8 mouse cellular contexts compared by ENCODE assay signal in genomic region chr17:24896241-24896992, GRCm38 (mm10). TPM values are rescaled to one million over a fixed set of nuclear protein-coding genes. Genes with fewer than 3 reads are reported as not detected.
DNase-seq lines count a peak whose midpoint lies in the region; ATAC-seq and TF ChIP-seq lines count a peak whose summit lies in the region.

Nme3 (plus strand) TSS chr17:24896500.

- no peaks in the 10 kb centered on the region for H3K9me3 ChIP-seq in CH12.LX (replicated peaks; ENCODE audit: low read length)
- no peaks in the 10 kb centered on the region for H3K9me3 ChIP-seq in erythroblast, embryonic 14.5 days (ENCODE audit: control insufficient read depth, low read length)
- no peaks in the 10 kb centered on the region for H3K9me3 ChIP-seq in heart, embryonic 14.5 days (ENCODE audit: control insufficient read depth, low read length)
- no peaks in the 10 kb centered on the region for H3K9me3 ChIP-seq in liver, embryonic 15.5 days (replicated peaks)
- H3K9me3 ChIP-seq in neural tube, embryonic 12.5 days: no peaks in the 10 kb centered on the region
- H3K9me3 ChIP-seq in stomach, postnatal 0 days (ENCODE audit: control insufficient read depth, low read length): no peaks in the 10 kb centered on the region

- TF ChIP-seq RAD21 in CH12.LX (IDR thresholded peaks at IDR 0.05; ENCODE audit: low read depth, low read length): no peak

- peak; percentile 45; the same call in 1 of the 2 replicates for ATAC-seq in heart, embryonic 14.5 days (ENCODE audit: insufficient number of reproducible peaks, insufficient read depth, low FRiP score, low read depth)
- peak; percentile 73 for ATAC-seq in liver, embryonic 15.5 days (ENCODE audit: insufficient read depth)
- peak; percentile 65 for ATAC-seq in neural tube, embryonic 12.5 days (ENCODE audit: low FRiP score, low read depth)
- ATAC-seq in stomach, postnatal 0 days (ENCODE audit: low FRiP score, low TSS enrichment): peak; percentile 67

- in situ Hi-C loops in CH12.LX (cut with MboI; ENCODE audit: low pct_ligation_motif_present, low pct_unique_long_range_greater_than_20kb, low sequenced_read_pairs): no loop called here

- peaks cover 12 to 54% of the 10 kb centered on the region in 2 experiments for H3K4me1 ChIP-seq in CH12.LX (ENCODE audit: control insufficient read depth in 1 of 2, insufficient read depth in 2 of 2)
- peaks cover 6% of the 10 kb centered on the region for H3K4me1 ChIP-seq in brown adipose tissue, adult 24 weeks (ENCODE audit: control insufficient read depth, insufficient read depth, insufficient read length, low read length)
- H3K4me1 ChIP-seq in erythroblast, embryonic 14.5 days (ENCODE audit: control insufficient read depth): peaks cover 83% of the 10 kb centered on the region
- H3K4me1 ChIP-seq in heart, embryonic 14.5 days (ENCODE audit: control insufficient read depth in 2 of 2, insufficient read depth in 2 of 2, low read length in 2 of 2): peaks cover 13 to 36% of the 10 kb centered on the region in 2 experiments
- H3K4me1 ChIP-seq in liver, embryonic 15.5 days (replicated peaks): peaks cover 63% of the 10 kb centered on the region
- H3K4me1 ChIP-seq in neural tube, embryonic 12.5 days: peaks cover 38% of the 10 kb centered on the region
- peaks cover 5% of the 10 kb centered on the region for H3K4me1 ChIP-seq in stomach, postnatal 0 days (replicated peaks; ENCODE audit: control insufficient read depth, insufficient read depth)

- TF ChIP-seq EP300 in CH12.LX (IDR thresholded peaks at IDR 0.05; ENCODE audit: low read length): no peak
- TF ChIP-seq EP300 in stomach, postnatal 0 days (optimal IDR thresholded peaks at IDR 0.05): no peak

- peak within 1 kb of the TSS; percentile 91 for H3K4me2 ChIP-seq in CH12.LX (ENCODE audit: insufficient read depth, low read depth, poor library complexity, severe bottlenecking)
- H3K4me2 ChIP-seq in heart, embryonic 14.5 days (ENCODE audit: low read length): peak within 1 kb of the TSS; percentile 72
- peak within 1 kb of the TSS; percentile 87 for H3K4me2 ChIP-seq in liver, embryonic 15.5 days
- peak within 1 kb of the TSS; percentile 99 for H3K4me2 ChIP-seq in neural tube, embryonic 12.5 days (replicated peaks)
- H3K4me2 ChIP-seq in stomach, postnatal 0 days (replicated peaks; ENCODE audit: low read depth): peak within 1 kb of the TSS; percentile 99

- peak within 1 kb of the TSS; percentile 83 to 94 (median 92) for H3K4me3 ChIP-seq in CH12.LX (replicated peaks in 1 of 3; ENCODE audit: low read depth in 2 of 3, low read length in 2 of 3, poor library complexity in 1 of 3)
- H3K4me3 ChIP-seq in brown adipose tissue, adult 24 weeks (ENCODE audit: insufficient read depth, low read depth, low read length): peak within 1 kb of the TSS; percentile 88
- H3K4me3 ChIP-seq in erythroblast, embryonic 14.5 days (replicated peaks): peak within 1 kb of the TSS; percentile 64
- H3K4me3 ChIP-seq in heart, embryonic 14.5 days (ENCODE audit: control insufficient read depth in 1 of 2, insufficient read depth in 1 of 2, low read depth in 1 of 2, low read length in 2 of 2): peak within 1 kb of the TSS; percentile 69 to 81
- peak within 1 kb of the TSS; percentile 95 for H3K4me3 ChIP-seq in liver, embryonic 15.5 days (replicated peaks)
- peak within 1 kb of the TSS; percentile 94 for H3K4me3 ChIP-seq in neural tube, embryonic 12.5 days
- peak within 1 kb of the TSS; percentile 92 for H3K4me3 ChIP-seq in stomach, postnatal 0 days (ENCODE audit: low read depth, low read length)

- DNase-seq in CH12.LX (ENCODE audit: extremely low read depth): peak; percentile 73
- peak; percentile 91 for DNase-seq in kidney, postnatal 10 days
- peak; percentile 84 for DNase-seq in stomach, postnatal 0 days (ENCODE audit: low spot score)

- dilution Hi-C loops in CH12.LX (cut with MboI; ENCODE audit: extremely low pct_ligation_motif_present, extremely low pct_unique_long_range_greater_than_20kb, low sequenced_read_pairs): no loop called here

- no peaks in the 10 kb centered on the region for H3K27me3 ChIP-seq in CH12.LX (replicated peaks)
- H3K27me3 ChIP-seq in erythroblast, embryonic 14.5 days (ENCODE audit: control insufficient read depth): no peaks in the 10 kb centered on the region
- no peaks in the 10 kb centered on the region for H3K27me3 ChIP-seq in heart, embryonic 14.5 days (ENCODE audit: control insufficient read depth, insufficient read depth, low read length)
- no peaks in the 10 kb centered on the region for H3K27me3 ChIP-seq in liver, embryonic 15.5 days
- no peaks in the 10 kb centered on the region for H3K27me3 ChIP-seq in neural tube, embryonic 12.5 days (replicated peaks)
- no peaks in the 10 kb centered on the region for H3K27me3 ChIP-seq in stomach, postnatal 0 days (ENCODE audit: control insufficient read depth, insufficient read depth, low read length)

- WGBS in heart, embryonic 14.5 days: 1% methylated on average over 50 of the region's 50 CpGs
- WGBS in liver, embryonic 15.5 days (ENCODE audit: insufficient replicate concordance): 1% methylated on average over 50 of the region's 50 CpGs
- WGBS in neural tube, embryonic 12.5 days: 1% methylated on average over 48 of the region's 50 CpGs
- WGBS in stomach, postnatal 0 days: 1% methylated on average over 45 of the region's 50 CpGs

- peak; percentile 42; the same call in 1 of the 2 replicates for TF ChIP-seq POLR2A in CH12.LX (IDR thresholded peaks at IDR 0.05; ENCODE audit: low read depth, low read length)

- peaks cover 15% of the 10 kb centered on the region for H3K79me2 ChIP-seq in CH12.LX (replicated peaks; ENCODE audit: control insufficient read depth, extremely low read depth, insufficient read depth, poor library complexity, severe bottlenecking)

- H3K36me3 ChIP-seq in CH12.LX (replicated peaks in 1 of 2; ENCODE audit: control insufficient read depth in 1 of 2, insufficient read depth in 1 of 2, low read length in 1 of 2): peaks cover 67 to 72% of the 10 kb centered on the region in 2 experiments
- H3K36me3 ChIP-seq in erythroblast, embryonic 14.5 days (ENCODE audit: control insufficient read depth): peaks cover 81% of the 10 kb centered on the region
- peaks cover 70% of the 10 kb centered on the region for H3K36me3 ChIP-seq in heart, embryonic 14.5 days (ENCODE audit: control insufficient read depth, insufficient read depth, low read length)
- H3K36me3 ChIP-seq in liver, embryonic 15.5 days (replicated peaks): peaks cover 75% of the 10 kb centered on the region
- peaks cover 69% of the 10 kb centered on the region for H3K36me3 ChIP-seq in neural tube, embryonic 12.5 days
- peaks cover 28% of the 10 kb centered on the region for H3K36me3 ChIP-seq in stomach, postnatal 0 days (ENCODE audit: control insufficient read depth, insufficient read depth, low read length)

- peak within 1 kb of the TSS; percentile 68 for H3K27ac ChIP-seq in CH12.LX (ENCODE audit: insufficient read depth, low read depth)
- peak within 1 kb of the TSS; percentile 88 for H3K27ac ChIP-seq in brown adipose tissue, adult 24 weeks (replicated peaks; ENCODE audit: low read depth, low read length)
- H3K27ac ChIP-seq in heart, embryonic 14.5 days (replicated peaks in 1 of 2; ENCODE audit: control insufficient read depth in 1 of 2, insufficient read depth in 1 of 2, low read depth in 2 of 2, low read length in 2 of 2): peak within 1 kb of the TSS; percentile 75 to 84
- peak within 1 kb of the TSS; percentile 89 for H3K27ac ChIP-seq in liver, embryonic 15.5 days (replicated peaks)
- H3K27ac ChIP-seq in neural tube, embryonic 12.5 days: peak within 1 kb of the TSS; percentile 59
- H3K27ac ChIP-seq in stomach, postnatal 0 days (replicated peaks): peak within 1 kb of the TSS; percentile 91

- H3K9ac ChIP-seq in CH12.LX (ENCODE audit: insufficient read depth, low read depth): peak within 1 kb of the TSS; percentile 74
- H3K9ac ChIP-seq in heart, embryonic 14.5 days (ENCODE audit: low read length): peak within 1 kb of the TSS; percentile 91
- H3K9ac ChIP-seq in liver, embryonic 15.5 days: peak within 1 kb of the TSS; percentile 92
- H3K9ac ChIP-seq in neural tube, embryonic 12.5 days: peak within 1 kb of the TSS; percentile 87
- H3K9ac ChIP-seq in stomach, postnatal 0 days (ENCODE audit: low read length): peak within 1 kb of the TSS; percentile 93

- TF ChIP-seq CTCF in CH12.LX (conservative IDR thresholded peaks at IDR 0.05 in 1 of 2, IDR thresholded peaks at IDR 0.05 in 1 of 2; ENCODE audit: low read depth in 2 of 2, low read length in 2 of 2): no peak
- TF ChIP-seq CTCF in stomach, postnatal 0 days (IDR thresholded peaks at IDR 0.05; ENCODE audit: low read depth): peak; percentile 44

TF ChIP-seq in CH12.LX, 34 proteins besides CTCF, POLR2A, EP300 and RAD21:
- TF ChIP-seq PAX5 (IDR thresholded peaks at IDR 0.05; ENCODE audit: low read length) (no peak), SIN3A (IDR thresholded peaks at IDR 0.05; ENCODE audit: low read length) (peak; percentile 53; the same call in 1 of the 2 replicates), JUN (IDR thresholded peaks at IDR 0.05; ENCODE audit: insufficient read depth, low read depth, low read length) (no peak)

RNA-seq across cellular contexts. Expression of gene Nme3, which starts in this region (rescaled TPM):
- 16.7 and 22.0 TPM in 2 replicates for total RNA-seq in CH12.LX (2012; rRNA removed)
- 11.4 and 11.9 TPM in 2 replicates for total RNA-seq in CH12.LX (2014; rRNA removed)
- 13.8 and 14.4 TPM in 2 replicates for polyA plus RNA-seq in CH12.LX (2012; ENCODE audit: insufficient read length, low read depth)
- 26.0 and 28.7 TPM in 2 replicates for polyA plus RNA-seq in brown adipose tissue, adult 24 weeks (2012; ENCODE audit: insufficient read depth, insufficient read length, missing spikeins)
- 14.9 and 16.7 TPM in 2 replicates for polyA plus RNA-seq in erythroblast, embryonic 14.5 days (2012)
- 39.4 and 43.9 TPM in 2 replicates for polyA plus RNA-seq in heart, embryonic 14.5 days (2014; fragmentation: Nextera tagmentation; extraction: Ambion mirVana)
- 53.4 and 60.1 TPM in 2 replicates for polyA plus RNA-seq in liver, embryonic 15.5 days (2015; fragmentation: Nextera tagmentation; extraction: Ambion mirVana)
- 49.7 and 55.1 TPM in 2 replicates for polyA plus RNA-seq in neural tube, embryonic 12.5 days (2016; fragmentation: Nextera tagmentation; extraction: Ambion mirVana)
- 39.8 and 40.2 TPM in 2 replicates for polyA plus RNA-seq in stomach, postnatal 0 days (2015; fragmentation: Nextera tagmentation; extraction: Ambion mirVana)

Comparison
In these comparisons a context has a peak if more than half of its experiments do, and no peak if none do; other contexts are left out.
1. Peak in every context shown above with its lines: DNase-seq, ATAC-seq, H3K4me3 ChIP-seq and H3K27ac ChIP-seq.